Mouse (Mus musculus) midbrain, embryonic 15.5 days (tissue): Measurements from ENCODE around the gene Olfr749. TPM values are rescaled to one million over a fixed set of nuclear protein-coding genes. Genes with fewer than 3 reads are reported as not detected.
A peak's percentile ranks its signal among the peaks of the same experiment; 100 is the strongest.
"Not testable (repeated sequence)": the region's sequence is repeated elsewhere in the genome, so short reads cannot be mapped to it uniquely, and the experiment has no call there.

Source experiments
- ATAC-seq: fragments of 200-750 bp; cut with Nextera tagmentation; replicated peaks from 2 replicates; pipeline ENCODE4 v1.8.0; 2017; ENCODE audit warnings: moderate TSS enrichment
- H3K27ac ChIP-seq: fragments of 300-500 bp; sonication (generic); 2 replicates; pipeline ENCODE4 v1.5.1; 2015; ENCODE audit warnings: mild to moderate bottlenecking, inconsistent platforms
- H3K27me3 ChIP-seq: fragments of 300-500 bp; sonication (generic); replicated peaks from 2 replicates; pipeline ENCODE4 v1.6.1; 2015; ENCODE audit warnings: inconsistent platforms
- H3K36me3 ChIP-seq: fragments of 300-500 bp; sonication (generic); replicated peaks from 2 replicates; pipeline ENCODE4 v1.6.1; 2015; ENCODE audit warnings: inconsistent platforms
- H3K4me1 ChIP-seq: fragments of 300-500 bp; sonication (generic); 2 replicates; pipeline ENCODE4 v1.6.1; 2015; ENCODE audit warnings: inconsistent platforms
- H3K4me2 ChIP-seq: fragments of 300-500 bp; sonication (generic); 2 replicates; pipeline ENCODE4 v1.6.1; 2015; ENCODE audit warnings: inconsistent platforms, mild to moderate bottlenecking, moderate library complexity
- H3K4me3 ChIP-seq: fragments of 300-500 bp; sonication (generic); 2 replicates; pipeline ENCODE4 v1.5.1; 2015; ENCODE audit warnings: mild to moderate bottlenecking, inconsistent platforms
- H3K9ac ChIP-seq: fragments of 300-500 bp; sonication (generic); 2 replicates; pipeline ENCODE4 v1.6.1; 2015; ENCODE audit warnings: mild to moderate bottlenecking, inconsistent platforms
- H3K9me3 ChIP-seq: fragments of 300-500 bp; sonication (generic); 2 replicates; pipeline ENCODE4 v1.6.1; 2016; ENCODE audit warnings: inconsistent platforms
- whole genome bisulfite sequencing: fragments of 180-500 bp; shearing (Covaris S2); methylation state at CpG from one replicate; pipeline ENCODE4 v1.1.7; 2015; ENCODE audit warnings: mixed read lengths; 5-methylcytosine and 5-hydroxymethylcytosine counted together
- polyA plus RNA-seq: library from polyadenylated mRNA; unstranded; fragments of >200 nt; fragmentation: Nextera tagmentation; extraction: Ambion mirVana; gene quantifications from 2 replicates; pipeline ENCODE4 v1.2.1, GENCODE M21; 2015

The Olfr749 gene
- not detected in 2 replicates for polyA plus RNA-seq

DNA sequence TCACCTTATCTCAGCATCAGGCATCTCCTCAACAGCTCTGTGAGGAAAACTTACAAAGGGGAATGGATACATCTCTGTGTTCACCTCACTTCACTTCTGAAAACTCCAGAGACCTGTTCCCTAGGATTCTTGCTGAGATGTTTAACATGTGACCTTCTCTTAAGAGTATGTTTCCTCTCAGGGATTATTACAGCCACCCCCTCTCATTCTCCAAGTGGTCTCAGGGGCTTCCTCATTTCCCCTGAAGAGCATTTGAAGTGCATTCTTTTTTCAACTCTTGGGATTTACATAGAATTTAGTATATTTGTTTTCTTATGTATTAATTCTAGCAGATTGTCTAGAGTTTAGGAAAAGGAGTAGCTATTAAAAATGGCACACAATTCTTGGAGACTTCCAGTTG, at the start of gene Olfr749:
Gene Olfr749 (minus strand): TSS at position 101 of the 400 bp plus-strand sequence.
- H3K4me3 ChIP-seq, result no peak within 1 kb of the TSS
- H3K9me3 ChIP-seq, result no peaks in the 10 kb centered on the region
- no peak within 1 kb of the TSS for H3K4me2 ChIP-seq
- H3K27ac ChIP-seq, result no peak within 1 kb of the TSS
- no peaks in the 10 kb centered on the region for H3K27me3 ChIP-seq
- no peaks in the 10 kb centered on the region for H3K4me1 ChIP-seq
- no peaks in the 10 kb centered on the region for H3K36me3 ChIP-seq
- no peak within 1 kb of the TSS for H3K9ac ChIP-seq
- no peak for ATAC-seq

DNA sequence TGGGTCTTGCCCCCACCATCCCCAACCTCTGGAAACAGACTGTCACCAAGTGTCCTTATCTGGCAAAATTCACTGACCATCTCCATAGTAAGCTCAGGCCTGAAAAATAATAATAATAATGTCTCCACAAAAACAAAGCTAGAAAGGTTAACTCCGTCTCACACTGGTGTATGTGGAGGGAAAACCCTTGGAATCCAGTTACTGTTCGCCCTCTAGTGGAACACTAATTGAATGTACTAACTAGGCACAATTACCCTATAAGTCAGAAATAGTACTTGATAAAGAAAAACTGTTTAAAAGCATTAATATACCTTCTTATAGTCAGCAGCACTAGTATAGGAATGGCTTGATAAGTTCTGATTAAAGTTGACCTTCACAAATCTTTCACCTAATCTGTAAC, 43.3 kb upstream of the Olfr749 start:
- Histone ChIP-seq H3K27ac (no peak overlapping the region), H3K9ac (no peak overlapping the region), H3K4me2 (no peak overlapping the region), H3K27me3 (no peaks in the 10 kb centered on the region), H3K9me3 (no peaks in the 10 kb centered on the region), H3K36me3 (no peaks in the 10 kb centered on the region), H3K4me1 (peaks cover 14% of the 10 kb centered on the region), H3K4me3 (no peak overlapping the region)
- ATAC-seq, result no peak
- 6% methylated on average over 2 of the region's 2 CpGs for WGBS

DNA sequence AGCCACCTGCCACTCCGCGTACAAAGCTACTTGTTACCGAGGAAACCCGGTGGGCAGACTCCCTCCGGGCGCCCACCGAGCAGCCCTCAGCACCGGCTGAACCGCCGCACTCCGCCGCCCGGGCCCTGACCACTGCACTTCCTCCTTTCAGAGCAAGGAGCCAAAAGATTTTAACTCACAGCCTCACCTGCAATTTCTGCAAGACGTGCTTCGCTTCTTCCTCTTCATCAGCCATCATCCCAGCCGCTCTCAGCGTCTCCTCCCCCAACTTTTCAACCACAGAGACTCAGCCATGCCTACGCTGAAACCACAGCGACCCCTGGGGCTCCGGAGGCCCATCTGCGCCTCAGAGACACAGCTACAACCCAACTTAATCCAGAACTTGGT, 40.4 kb upstream of the Olfr749 start, which contains the start of gene Ttc5:
Gene Ttc5 (minus strand): TSS at position 269 of the 387 bp plus-strand sequence.
- Histone ChIP-seq H3K27ac (peak within 1 kb of the TSS; percentile 85), H3K4me3 (peak within 1 kb of the TSS; percentile 56), H3K36me3 (peaks cover 12% of the 10 kb centered on the region; the same call in 1 of the 2 replicates), H3K9me3 (no peaks in the 10 kb centered on the region), H3K27me3 (no peaks in the 10 kb centered on the region), H3K4me1 (peaks cover 16% of the 10 kb centered on the region), H3K4me2 (peak within 1 kb of the TSS; percentile 61), H3K9ac (peak within 1 kb of the TSS; percentile 71)
- WGBS, result 0% methylated on average over 21 of the region's 21 CpGs
- ATAC-seq, result peak; percentile 98

DNA sequence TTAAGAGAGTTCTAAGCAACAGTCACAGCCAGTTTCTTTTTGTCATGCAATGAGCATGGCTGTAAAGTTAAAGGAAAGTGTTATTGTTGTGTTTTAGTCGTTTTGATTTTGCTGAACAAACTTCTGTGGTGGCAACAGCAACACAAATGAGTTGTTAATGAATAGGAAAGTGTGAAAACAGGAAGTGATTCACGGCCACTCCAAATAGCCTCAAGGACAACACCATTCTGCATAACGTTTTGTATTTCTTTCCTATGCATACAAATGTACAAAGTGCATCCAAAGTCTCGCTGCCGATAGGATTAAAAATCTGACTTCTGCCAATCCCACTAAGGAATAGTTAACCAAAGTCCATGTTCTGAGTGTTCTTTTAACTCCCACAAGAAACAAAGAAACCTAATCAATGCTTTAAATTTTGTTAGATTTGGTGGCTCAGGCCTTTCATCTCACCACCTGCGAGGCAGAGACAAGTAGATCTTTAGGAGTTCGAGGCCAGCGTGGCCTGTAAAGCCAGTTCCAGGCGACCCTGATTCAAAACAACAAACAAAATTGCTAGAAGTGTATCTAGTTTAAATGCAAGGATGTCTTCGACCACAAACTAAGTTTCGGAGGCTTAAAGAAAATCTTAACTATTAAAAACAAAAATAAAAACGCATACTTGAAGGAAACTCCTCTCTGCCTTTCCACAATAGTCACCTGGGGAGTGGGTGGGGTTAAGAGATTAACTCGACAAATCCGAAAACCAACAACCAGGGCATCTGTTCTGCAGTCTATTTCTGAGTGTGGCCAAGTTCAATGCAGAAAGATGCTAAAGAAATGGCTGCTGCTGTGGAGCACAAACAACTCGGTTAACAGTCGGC, 39.7 kb upstream of the Olfr749 start:
- H3K4me3 ChIP-seq, result peak overlapping the region; percentile 56
- peak overlapping the region; percentile 61 for H3K4me2 ChIP-seq
- H3K9me3 ChIP-seq, result no peaks in the 10 kb centered on the region
- H3K27me3 ChIP-seq, result no peaks in the 10 kb centered on the region
- WGBS, result 24% methylated on average over 16 of the region's 16 CpGs
- ATAC-seq, result no peak
- peaks cover 17% of the 10 kb centered on the region; the same call in 1 of the 2 replicates for H3K36me3 ChIP-seq
- H3K4me1 ChIP-seq, result peaks cover 16% of the 10 kb centered on the region
- H3K9ac ChIP-seq, result peak overlapping the region; percentile 71
- peak overlapping the region; percentile 85 for H3K27ac ChIP-seq

DNA sequence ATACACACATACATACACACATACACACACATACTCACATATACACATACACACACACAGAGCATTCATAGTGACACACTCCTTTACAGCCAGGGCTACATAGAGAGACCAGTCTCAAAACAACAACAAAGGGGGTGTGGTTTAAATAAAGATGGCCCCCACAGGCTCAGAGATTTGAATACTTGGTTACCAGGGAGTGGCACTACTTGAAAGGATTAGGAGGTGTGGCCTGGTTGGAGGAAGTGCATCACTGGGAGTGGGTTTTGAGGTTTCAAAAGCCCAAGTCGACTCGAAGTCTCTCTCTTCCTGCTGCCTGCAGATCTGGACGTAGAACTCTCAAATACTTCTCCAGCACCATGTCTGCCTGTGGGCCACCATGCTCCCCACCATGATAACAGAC, 37.3 kb upstream of the Olfr749 start:
- Histone ChIP-seq H3K27ac (no peak overlapping the region), H3K27me3 (no peaks in the 10 kb centered on the region), H3K36me3 (peaks cover 24% of the 10 kb centered on the region; the same call in 1 of the 2 replicates), H3K9me3 (no peaks in the 10 kb centered on the region), H3K4me1 (peaks cover 16% of the 10 kb centered on the region), H3K4me3 (no peak overlapping the region), H3K9ac (no peak overlapping the region), H3K4me2 (no peak overlapping the region)
- ATAC-seq, result no peak
- 94% methylated on average over 3 of the region's 3 CpGs for WGBS

DNA sequence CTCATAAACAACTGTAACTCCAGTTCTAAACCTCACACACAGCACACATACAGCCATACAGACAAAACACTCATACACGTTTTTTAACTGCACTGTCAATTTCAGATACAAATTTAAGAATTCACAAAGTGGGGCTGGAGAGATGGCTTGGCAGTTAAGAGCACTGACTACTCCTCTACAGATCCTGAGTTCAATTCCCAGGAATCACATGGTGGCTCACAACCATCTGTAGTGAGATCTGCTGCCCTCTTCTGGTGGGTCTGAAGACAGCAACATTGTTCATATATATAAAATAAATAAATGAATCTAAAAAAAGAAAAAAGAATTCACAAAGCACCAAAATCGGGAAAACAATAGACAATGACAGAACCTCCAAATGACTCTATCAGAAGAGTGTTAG, 26.4 kb upstream of the Olfr749 start:
- H3K4me1 ChIP-seq, result no peaks in the 10 kb centered on the region
- WGBS, result 79% methylated on average over 2 of the region's 2 CpGs

DNA sequence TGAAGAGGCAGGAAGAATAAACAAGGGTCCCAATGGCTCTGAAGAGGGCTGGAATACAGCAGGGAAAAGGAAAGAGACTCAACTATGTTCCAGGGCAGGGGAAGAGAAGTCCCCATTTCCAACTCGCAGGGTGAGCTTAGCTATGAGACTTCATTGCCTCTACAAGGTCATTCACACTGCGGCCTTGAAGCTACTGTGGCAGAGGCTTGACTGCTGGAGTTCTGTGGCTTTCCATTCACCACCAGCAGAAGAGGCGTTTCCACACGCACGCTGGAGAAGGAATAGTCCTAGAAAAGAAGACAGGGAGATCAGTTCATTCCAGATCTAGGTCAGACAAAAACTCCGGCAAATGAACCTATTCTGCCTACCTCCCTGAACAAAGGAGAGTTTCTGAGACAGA, 20.8 kb upstream of the Olfr749 start:
- H3K27ac ChIP-seq, result no peak overlapping the region
- no peaks in the 10 kb centered on the region for H3K27me3 ChIP-seq
- peaks cover 44% of the 10 kb centered on the region; the same call in 1 of the 2 replicates for H3K36me3 ChIP-seq
- H3K4me3 ChIP-seq, result no peak overlapping the region
- no peaks in the 10 kb centered on the region for H3K9me3 ChIP-seq
- no peak for ATAC-seq
- 94% methylated on average over 6 of the region's 6 CpGs for WGBS
- H3K4me2 ChIP-seq, result no peak overlapping the region
- no peaks in the 10 kb centered on the region for H3K4me1 ChIP-seq
- no peak overlapping the region for H3K9ac ChIP-seq

More for the DNA sequence above, 26.4 kb upstream of the Olfr749 start:
- no peaks in the 10 kb centered on the region for H3K27me3 ChIP-seq
- no peak overlapping the region for H3K9ac ChIP-seq
- no peak overlapping the region for H3K27ac ChIP-seq
- H3K36me3 ChIP-seq, result peaks cover 59% of the 10 kb centered on the region
- no peak overlapping the region for H3K4me2 ChIP-seq
- no peak for ATAC-seq
- no peaks in the 10 kb centered on the region for H3K9me3 ChIP-seq
- H3K4me3 ChIP-seq, result no peak overlapping the region

DNA sequence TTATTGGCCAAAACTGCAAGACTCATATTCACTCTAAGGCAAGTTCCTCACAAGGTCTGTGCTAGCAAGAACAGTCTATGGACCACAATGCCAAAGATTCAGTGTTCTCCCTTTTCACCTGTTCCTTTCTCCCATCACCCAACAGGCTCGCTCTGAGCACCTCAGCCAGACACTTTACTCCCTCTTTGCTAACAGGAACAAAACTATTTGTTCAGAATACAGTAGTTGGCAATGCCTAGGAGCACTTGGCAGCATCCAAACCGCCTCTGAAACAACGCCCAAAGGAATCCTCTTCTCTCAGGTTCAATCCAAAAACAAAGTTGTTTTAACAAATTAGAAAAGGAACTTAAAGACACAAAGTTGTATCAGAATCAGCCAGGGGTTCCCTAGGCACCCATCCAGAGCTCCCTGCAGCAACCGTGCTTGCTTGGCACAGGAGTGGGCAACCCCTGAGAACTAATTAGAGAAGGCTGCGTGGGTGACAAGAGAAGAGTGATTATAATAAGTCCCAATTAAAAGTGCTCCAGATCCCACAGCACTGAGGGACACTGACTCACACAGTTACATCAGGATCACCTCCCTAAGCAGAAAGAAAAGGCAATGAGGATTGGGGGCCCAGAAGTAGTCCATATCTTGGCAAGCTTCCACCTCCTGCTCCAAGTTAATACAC, 13.7 kb upstream of the Olfr749 start:
- Histone ChIP-seq H3K27me3 (no peaks in the 10 kb centered on the region), H3K4me2 (no peak overlapping the region), H3K36me3 (0 out of 2 replicates have a peak, but pooled peaks cover 5% of the 10 kb centered on the region), H3K27ac (no peak overlapping the region), H3K9me3 (no peaks in the 10 kb centered on the region), H3K4me1 (no peaks in the 10 kb centered on the region), H3K9ac (no peak overlapping the region), H3K4me3 (no peak overlapping the region)
- no peak for ATAC-seq
- WGBS, result 80% methylated on average over 5 of the region's 5 CpGs

DNA sequence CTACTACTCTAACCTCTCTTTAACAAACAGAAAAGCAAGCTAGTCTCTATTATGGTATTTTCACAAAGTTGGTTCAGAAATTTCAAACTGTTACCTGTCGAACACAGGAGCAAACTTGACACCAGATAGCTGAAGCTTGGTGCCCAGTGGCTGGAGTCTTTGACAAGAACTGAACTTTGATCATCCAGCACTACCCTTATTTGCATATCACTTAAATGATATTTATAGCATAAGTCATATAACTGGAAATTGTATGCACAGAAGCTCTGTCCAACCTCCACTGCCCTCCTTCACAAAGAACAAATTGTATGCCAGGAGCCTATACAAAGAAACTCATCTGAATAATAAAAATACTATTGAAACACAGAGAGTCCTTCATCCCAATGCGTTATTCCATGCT, 3.3 kb downstream of the Olfr749 start:
- H3K9ac ChIP-seq, result no peak overlapping the region
- no peaks in the 10 kb centered on the region for H3K36me3 ChIP-seq
- H3K9me3 ChIP-seq, result no peaks in the 10 kb centered on the region
- no peaks in the 10 kb centered on the region for H3K27me3 ChIP-seq
- no peak overlapping the region for H3K27ac ChIP-seq
- no peaks in the 10 kb centered on the region for H3K4me1 ChIP-seq
- no peak for ATAC-seq
- WGBS, result 71% methylated on average over 2 of the region's 2 CpGs
- H3K4me2 ChIP-seq, result no peak overlapping the region
- H3K4me3 ChIP-seq, result no peak overlapping the region

DNA sequence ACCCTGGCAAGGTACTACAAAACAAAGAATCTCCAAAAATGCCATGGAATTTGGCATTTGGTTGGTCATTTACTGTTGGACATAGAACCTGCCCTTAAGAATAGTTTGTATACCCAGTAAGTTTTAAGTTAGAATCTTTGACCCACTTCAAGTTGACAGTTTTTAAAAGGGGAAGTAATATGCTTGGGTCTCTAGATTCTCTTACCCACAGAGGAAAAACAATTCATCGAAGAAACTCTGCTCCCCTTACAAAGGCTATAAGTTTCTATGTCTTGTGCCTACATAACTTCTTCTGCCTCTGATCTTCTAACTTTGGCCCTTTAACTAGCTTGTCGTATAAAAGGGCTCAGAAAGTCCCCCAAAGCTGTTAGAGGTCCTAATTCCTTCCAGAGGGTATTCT, 4.6 kb downstream of the Olfr749 start:
- no peak overlapping the region for H3K4me2 ChIP-seq
- H3K4me3 ChIP-seq, result no peak overlapping the region
- H3K9me3 ChIP-seq, result no peaks in the 10 kb centered on the region
- 76% methylated on average over 2 of the region's 2 CpGs for WGBS
- H3K9ac ChIP-seq, result no peak overlapping the region
- H3K4me1 ChIP-seq, result no peaks in the 10 kb centered on the region
- H3K36me3 ChIP-seq, result no peaks in the 10 kb centered on the region
- no peak overlapping the region for H3K27ac ChIP-seq
- ATAC-seq, result no peak
- H3K27me3 ChIP-seq, result no peaks in the 10 kb centered on the region

DNA sequence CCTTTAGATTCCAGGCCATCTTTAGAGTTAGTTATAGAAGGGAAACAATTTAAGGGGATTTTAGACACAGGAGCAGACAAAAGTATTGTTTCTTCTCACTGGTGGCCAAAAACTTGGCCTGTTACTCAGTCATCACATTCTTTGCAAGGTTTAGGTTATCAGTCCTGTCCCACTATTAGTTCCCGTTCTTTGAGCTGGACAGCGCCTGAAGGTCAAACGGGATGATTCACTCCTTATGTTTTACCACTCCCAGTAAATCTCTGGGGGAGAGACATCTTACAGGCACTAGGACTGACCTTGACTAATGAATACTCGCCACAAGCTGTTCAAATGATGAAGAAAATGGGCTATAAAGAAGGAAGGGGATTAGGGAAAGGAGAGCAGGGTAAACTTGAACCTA, 22.5 kb downstream of the Olfr749 start:
- not testable (repeated sequence) for H3K27me3 ChIP-seq, H3K9me3 ChIP-seq
- 87% methylated on average over 3 of the region's 4 CpGs for WGBS

DNA sequence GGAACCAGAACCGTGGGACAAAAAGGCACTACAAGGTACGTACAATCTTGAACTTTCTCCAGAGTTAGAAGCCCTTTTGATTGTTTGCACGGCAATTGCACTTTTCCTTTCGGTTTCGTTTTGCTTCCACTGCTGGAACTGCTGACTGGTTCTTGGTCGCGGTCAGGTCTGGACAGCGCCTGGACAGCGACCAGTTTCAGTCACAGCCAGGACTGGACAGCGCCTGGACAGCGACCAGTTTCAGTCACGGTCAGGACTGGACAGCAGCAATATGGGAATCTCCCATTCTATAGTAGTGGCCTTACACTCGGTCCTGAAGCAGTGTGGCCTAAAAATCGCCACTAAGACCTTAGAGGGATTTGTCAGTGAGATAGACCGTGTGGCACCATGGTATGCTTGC, 25.0 kb downstream of the Olfr749 start:
- not testable (repeated sequence) for H3K9ac ChIP-seq, ATAC-seq, H3K4me3 ChIP-seq, H3K4me1 ChIP-seq, H3K27ac ChIP-seq, H3K4me2 ChIP-seq, H3K36me3 ChIP-seq, H3K9me3 ChIP-seq, H3K27me3 ChIP-seq
- 90% methylated on average over 15 of the region's 15 CpGs for WGBS

More for the DNA sequence above, 22.5 kb downstream of the Olfr749 start:
- H3K9ac ChIP-seq, H3K4me3 ChIP-seq, H3K36me3 ChIP-seq, H3K4me2 ChIP-seq, H3K27ac ChIP-seq, ATAC-seq, H3K4me1 ChIP-seq: not testable (repeated sequence)
